Mouse (Mus musculus) hindlimb bud, embryonic 11.5 days (tissue): ENCODE measurements around the gene Acot8.
"Not testable (repeated sequence)": the region's sequence is repeated elsewhere in the genome, so short reads cannot be mapped to it uniquely, and the experiment has no call there.

Experiments used
- DNase-seq: peaks from one replicate; pipeline ENCODE4 v3.0.0-alpha.2; 2012; ENCODE audit warnings: low read depth, low spot score; ENCODE audit errors: extremely low spot score

The Acot8 gene

DNA sequence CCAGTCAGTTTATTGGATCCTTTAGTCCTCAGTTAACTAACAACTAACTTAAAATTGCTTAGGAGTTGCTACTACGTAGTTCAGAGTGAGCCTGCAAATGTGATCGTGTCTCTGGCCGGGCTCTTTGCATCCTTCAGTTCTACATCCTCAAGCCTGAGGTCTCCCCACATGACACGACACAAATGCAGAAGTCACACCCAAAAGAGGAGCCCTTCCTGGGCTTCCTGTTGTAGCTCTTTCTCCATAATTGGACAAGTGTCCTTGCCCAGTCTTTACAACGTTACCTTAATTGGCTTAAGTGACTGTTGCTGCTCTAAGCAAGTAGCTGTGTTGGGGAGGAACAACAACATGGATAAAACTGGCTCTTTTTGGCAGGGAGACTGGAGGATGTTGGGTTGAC is 10.7 kb upstream of the Acot8 start:
- DNase-seq, result no peak

DNA sequence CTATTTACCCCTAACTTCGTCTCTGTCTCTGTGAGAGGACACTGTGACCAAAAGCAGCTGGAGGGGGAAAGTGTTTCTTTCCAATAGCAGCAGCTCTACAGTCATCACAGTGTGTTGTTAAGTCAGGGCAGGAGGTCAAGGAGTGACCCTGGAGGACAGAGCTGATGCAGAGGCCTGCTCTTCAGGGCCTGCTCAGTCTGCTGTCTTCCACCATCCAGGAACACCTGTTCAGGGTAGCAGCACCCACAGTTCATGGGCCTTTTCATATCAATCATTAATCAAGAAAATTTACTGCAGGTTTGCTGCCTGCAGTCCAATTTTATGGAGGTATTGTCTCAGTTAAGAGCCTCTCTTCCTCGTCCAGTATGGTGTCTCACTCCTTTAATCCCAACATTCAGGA is 8.9 kb upstream of the Acot8 start:
- DNase-seq, result no peak

DNA sequence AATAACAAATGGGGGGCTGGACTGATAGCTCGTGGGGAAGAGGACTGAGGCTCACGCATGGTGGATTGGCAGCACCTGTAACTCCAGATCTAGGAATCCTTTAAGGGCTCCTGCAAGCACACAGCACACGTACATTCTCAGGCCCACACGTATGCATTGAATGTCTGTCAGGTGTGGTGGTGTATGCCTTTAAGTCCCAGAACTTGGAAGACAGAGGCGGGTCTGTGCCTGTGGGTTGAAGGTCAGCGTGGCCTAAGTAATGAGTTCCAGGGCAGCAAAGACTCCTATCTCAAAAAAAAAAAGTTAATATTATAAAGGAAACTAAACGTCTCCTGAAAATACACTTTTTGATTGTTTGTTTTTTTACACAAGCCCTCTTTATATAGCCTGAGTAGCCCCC is 1.9 kb upstream of the Acot8 start:
- DNase-seq, result no peak

DNA sequence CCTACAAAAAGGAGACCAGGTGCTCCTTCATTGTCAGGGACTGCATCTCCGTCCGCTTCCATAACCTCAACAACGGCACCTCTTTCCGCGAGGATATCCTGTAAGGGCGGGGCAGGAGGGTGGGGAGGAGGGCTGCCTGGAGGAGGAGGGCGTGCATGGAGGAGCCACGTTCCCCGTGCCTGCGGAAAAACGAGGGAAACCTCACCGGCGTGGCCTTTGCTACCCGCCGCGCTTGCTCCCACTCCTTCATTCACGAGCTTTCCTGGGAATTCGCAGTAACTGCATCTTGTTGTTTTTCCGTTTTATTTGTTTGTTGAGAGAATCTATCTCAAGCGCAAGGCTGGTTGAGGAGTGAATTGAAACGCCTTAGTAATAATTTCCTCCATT is 643 bp upstream of the Acot8 start:
- no peak for DNase-seq

DNA sequence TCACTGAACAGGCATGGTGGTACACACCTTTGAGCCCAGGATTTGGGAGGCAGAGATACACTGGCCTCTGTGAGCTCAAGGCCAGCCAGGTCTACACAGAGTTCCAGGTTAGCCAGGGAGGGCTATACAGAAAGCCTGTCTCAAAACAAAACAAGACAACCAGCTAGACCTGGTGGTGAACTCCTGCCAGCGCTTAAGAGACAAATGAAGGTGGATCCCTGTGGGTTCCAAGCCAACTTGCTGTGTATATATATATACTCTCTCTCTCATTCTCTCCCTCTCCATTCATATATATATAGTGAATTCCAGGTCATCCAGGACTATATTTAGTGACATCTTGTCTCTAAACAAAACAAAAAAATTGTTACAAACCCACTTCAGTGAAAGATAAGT is 765 bp downstream of the Acot8 start:
- no peak for DNase-seq

DNA sequence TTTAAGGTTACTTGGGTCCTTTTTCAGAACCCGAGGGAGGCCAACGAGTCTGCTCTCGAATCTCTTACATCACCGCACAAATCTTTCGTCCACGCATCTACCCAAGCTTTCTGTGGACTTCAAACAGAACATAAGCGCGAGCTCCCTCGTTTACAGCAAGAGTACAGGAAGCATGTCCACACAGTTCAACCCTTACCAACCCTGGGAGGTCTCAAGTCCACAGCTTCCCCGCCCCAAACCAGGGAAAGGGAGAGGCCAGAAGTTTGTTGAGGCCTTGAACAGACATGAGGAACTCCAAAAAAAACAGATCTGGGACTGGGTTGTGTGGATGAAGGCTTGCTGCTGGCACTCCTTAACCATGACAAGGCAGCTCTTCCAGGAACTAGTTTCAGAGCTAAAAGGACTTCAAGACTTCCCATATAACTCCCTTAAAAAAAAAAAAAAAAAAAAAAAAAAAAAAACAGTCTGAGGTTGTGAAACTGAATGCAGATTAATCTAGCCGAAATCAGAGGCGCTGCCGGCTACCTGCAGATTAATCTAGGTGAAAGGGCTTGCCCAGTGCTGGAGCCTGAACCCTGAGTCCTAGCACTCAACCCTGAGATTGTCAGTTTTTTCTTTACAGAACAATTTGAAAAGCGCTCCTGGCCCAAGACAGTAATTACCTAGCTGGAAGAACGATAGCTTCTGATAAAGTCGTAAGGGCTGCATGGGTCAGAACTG is 1.3 kb downstream of the Acot8 start:
- no peak for DNase-seq

DNA sequence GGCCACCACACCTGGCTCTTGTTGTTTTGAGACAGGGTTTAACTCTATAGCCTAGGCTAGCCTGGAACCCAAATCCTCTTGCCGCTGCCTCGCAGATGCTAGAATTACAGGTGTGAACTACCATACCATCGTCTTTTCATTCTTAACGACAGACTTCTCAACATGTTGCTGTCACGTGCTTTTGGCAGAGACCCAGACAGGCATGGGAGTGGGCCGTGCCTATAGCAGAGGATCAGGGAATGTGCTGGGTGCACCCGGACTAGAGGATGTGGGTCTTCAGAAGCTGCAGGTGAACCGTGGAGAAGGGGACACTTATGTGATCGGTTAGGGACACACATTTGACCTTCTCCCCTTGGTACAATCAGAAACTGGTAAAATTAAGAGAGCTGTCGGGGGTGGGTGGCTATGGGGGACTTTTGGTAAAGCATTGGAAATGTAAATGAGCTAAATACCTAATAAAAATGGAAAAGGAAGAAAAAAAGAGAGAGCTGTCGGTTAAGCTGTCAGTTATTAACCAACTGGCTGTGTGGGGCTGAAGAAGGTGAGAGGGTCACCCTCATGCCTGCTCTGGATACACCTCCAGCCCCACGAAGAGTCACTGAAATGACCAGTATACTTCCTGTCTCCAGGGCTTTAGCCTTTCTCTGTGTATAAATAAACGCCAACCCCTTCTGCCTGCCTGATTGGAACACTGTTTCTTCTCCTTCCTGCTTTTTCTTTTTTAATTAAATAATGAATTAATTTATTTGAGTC is 4.3 kb downstream of the Acot8 start:
- no peak for DNase-seq

DNA sequence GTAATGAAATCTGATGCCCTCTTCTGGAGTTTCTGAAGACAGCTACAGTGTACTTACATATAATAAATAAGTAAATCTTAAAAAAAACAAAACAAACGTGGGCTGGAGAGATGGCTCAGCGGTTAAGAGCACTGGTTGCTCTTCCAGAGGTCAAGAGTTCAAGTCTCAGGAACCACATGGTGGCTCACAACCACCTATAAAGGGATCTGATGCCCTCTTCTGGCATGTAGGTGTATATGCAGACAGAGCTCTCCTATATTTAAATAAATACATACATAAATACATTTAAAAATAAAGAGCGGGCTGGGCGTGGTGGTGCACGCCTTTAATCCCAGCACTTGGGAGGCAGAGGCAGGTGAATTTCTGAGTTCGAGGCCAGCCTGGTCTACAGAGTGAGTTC is 6.1 kb downstream of the Acot8 start:
- DNase-seq, result not testable (repeated sequence)

DNA sequence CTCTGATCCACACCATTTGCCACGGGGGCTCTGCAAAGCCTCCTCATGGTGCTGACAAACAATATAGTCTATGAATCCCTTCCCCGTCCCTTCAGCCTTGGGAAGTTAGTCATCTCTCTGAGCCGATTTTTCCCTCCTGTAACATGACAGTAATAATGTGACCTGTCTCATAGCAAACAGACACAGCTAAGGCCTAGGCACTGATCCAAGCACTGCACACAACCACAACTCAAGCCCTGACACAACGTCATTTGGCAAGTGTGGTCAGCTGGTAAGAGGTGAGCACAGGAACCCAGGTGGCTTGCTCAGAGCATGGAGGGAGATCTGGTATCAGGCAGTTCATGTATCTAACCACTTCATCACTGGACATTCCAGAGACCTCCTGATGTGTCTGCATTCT is 8.8 kb downstream of the Acot8 start:
- no peak for DNase-seq

DNA sequence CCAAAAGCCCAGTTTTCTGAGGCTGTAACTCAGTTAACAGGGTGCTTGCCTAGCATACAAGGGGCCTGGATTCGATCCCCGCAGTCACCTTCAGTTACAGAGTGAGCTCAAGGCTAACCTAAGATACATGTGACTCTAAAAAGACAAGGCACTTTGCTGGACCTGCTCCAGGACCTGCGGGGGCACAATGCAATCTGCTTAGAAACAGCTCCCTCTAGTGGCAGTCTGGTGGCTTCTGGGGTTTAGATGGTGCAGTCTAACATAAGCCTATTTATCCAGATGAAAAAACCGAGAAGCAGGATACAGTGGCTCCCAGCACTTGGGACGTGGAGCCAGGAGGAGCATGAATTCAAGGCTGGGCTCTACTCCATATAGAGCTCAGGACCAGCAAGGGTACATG is 10.4 kb downstream of the Acot8 start:
- peak; percentile 70 for DNase-seq

DNA sequence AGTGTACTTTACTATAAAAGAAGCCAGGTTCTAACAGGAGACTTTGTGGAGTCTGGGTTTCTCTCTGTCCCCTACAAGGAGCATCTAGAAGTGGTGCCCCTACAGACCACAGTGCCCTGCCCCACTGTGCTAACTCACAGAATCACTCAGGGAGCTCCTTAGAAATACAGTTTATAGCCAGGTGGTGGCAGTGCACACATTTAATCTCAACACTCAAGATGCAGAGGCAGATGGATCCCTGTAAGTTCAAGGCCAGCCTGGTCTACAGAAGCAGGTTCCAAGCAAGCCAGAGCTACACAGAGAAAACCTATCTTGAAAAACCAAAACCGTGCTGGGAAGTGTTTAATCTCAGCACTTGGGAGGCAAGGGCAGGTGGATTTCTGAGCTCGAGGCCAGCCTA is 10.9 kb downstream of the Acot8 start:
- DNase-seq, result no peak

DNA sequence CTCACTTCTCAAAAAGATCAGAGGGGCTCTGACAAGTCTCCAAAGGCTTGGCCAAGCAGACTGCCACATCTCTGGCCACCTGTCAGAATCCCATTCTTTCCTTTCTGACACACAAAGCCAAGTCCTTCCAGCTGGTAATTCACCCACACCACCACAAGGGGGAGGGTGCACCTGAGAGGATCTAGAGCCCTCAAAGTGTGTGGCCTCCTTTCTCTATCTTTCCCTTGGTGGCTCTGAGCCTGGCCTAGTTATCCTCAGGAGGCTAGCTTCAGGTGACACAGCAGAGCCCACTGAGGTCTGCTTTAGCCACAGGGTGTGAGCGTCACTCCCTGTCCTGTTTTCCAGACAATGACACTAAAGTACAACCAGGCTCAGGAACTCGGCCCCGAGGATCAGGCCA is 11.4 kb downstream of the Acot8 start:
- DNase-seq, result no peak

DNA sequence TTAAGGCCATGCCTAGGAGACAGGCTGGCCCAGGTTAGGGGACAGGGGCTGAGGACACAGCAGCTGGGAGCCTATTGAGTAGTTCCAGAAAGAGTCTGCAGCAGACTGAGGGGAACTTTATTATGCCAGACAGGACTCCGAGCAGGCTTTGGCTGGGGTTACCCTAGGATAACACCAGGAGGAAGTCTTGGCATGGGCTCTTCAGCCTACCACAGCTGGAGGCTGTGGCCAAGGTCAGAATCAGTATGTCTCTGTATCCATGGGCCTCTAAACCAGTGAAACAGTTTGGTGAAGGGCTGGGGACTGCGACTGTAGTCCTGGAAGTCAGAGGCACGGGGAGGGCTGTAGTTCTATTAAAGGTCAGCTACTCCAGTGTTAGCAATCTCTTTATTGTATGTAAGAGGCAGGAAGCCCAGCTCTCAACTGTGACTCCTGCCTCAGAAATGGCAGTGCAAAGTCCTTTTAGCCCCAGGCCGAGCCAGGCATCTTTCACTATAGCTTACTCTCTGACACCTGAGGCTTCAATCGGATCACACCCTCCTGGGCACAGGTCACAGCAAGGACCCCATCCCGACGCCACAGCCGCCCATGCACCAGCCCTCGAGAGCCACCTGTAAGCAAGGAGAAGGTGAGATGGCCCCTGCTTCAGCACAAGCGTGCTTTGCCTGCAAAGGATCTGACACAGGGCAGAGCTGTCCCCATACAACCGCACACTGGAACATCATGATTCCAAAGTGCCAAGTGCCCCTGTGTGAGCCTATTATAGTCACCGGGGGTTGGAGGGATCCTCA is 12.1 kb downstream of the Acot8 start:
- no peak for DNase-seq

DNA sequence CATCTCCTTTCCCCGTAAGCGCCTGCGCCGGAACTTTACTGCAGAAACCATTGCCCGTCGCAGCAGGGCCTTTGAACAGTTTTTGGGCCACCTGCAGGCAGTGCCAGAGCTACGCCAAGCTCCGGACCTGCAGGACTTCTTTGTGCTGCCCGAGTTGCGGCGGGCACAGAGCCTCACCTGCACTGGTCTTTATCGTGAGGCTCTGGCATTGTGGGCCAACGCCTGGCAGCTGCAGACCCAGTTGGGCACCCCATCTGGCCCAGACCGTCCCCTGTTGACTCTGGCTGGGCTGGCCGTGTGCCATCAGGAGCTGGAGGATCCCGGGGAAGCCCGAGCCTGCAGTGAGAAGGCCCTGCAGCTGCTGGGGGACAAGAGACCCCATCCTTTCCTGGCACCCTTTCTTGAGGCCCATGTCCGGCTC is 12.8 kb downstream of the Acot8 start:
- no peak for DNase-seq

DNA sequence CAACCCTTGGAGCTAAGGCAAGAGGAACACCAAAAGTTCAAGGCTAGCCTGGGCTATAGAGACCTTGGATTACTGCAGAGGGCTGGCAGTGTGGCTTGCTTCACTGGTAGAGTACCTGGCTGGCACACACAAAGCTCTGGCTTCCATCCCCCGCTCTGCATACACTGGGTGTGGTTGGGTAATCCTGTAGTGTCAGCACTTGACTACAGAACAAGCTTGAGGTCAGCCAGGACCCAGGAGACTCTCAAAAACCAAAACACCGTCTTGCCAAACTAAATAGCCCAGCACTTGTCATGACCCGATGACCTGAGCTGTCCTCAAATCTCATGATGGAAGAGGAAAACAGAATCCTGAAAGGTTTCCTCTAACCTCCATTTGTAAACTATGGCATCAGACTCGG is 14.2 kb downstream of the Acot8 start:
- no peak for DNase-seq

DNA sequence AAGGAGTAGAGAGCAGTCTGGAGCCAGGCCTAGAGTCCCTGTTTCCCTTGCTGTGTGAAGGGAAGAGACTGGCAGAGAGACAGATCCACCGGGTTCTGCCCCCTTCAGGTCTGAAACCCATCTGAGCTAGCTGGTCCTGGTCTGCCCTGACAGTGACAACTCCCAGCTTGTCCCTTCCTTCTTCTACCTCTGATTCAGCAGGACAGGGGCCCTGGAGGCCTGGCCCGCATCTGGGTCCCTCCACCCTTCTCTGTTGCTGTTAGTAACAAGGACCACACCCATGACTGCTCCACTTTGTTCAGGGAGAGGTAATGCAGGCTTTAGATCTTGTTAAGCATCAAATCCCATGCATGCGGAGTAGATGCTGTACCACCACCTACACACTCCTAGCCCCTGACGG is 16.3 kb downstream of the Acot8 start:
- DNase-seq, result no peak

DNA sequence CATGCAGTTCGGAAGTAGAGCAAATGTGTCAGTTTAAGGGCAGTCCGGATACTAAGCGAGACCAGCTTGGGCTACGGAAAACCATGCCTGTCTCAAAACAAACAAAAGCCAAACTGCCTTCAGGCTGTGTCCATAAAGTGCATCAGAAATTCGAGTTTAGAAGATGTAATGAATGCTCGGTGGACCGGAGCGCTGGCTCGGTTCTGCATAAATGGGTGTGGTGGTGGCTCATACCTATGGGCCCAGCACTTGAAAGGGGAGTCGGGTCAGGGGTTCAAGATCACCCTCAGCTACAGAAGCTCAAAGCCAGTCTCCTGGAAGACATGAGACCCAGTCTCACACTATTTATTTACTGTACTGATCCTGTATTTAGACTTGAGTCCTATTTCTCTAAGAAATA is 16.9 kb downstream of the Acot8 start:
- DNase-seq, result no peak

DNA sequence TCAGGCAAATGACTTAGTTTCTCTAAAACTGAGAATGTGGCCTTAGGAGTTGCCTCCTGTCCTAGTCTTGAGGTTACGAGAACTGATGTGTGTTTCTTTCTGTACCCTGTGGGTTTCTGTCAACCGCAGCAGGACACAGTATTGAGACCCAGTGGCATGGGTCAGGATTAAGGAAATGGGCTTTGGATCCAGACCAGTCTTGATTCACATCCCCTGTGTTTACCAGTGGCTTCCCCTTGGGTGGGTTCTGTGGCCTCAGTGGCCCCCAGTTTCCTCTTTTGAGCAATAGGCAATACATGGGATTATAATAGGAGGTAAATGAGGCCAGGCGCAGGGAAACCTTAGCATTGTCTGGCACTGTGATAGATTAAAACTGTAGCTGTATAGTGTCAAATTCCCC is 17.6 kb downstream of the Acot8 start:
- DNase-seq, result no peak

DNA sequence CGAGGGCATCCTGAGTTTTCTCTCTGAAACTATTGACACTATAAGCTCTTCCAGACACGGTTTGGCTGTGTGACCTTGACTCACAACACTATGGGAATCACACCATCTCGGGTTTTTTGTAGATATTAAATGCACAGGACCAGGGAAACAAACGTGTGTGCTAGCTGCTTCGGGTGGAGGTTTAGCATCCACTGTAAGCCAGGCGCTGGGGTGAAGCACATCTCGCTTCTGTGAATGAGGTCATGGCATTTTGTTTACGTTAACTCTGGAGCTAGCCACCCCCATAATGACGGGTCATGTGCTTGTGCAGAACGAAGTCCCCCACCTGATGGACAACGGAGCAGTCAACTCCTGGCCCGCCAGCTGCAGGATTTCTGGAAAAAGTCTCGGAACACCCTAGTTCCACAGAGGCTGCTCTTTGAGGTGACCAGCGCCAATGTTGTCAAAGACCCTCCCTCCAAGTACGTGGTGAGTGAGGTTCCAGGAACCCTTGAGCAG is 18.2 kb downstream of the Acot8 start:
- DNase-seq, result no peak

DNA sequence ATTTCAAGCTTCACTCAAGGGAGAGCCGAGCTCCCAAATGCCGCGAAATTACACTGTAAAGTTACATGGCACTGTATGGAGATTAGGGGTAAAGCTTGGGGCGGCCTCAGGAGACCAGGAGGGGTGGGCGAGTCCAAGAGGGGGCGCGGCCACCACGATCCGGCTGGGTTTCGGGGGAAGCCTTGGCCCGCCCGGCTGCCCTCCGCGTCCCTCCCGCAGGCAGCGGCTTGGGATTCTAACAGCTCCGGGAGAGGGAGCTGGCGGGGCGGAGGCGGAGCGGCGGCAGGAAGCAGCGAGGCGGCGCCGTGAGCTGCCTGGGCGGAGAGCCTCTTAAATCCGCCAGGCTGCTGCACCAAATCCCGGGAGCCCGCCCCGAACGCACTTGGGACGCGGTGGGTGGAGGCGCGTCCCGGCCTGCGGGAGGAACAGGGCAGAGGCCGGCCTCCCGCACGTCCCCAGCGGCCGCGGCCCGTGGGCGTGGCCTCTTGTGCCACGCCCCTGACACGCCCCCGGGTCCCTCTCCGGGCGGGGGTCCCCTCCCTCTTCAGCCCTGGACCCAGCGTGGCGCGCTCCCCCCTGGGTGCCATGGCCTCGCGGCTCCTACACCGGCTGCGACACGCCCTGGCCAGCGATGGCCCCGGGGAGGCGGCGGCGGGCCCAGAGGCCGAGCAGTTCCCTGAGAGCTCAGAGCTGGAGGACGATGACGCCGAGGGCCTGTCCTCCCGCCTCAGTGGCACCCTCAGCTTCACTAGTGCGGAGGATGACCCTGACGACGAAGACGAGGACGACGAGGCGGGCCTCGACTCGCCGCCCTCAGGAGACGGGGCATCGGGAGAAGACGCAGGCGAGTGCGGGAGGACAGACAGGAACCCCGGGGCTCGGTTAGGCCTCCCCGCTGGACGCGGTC is 18.9 kb downstream of the Acot8 start, which contains the start of gene Snx21:
TSS of gene Snx21 (plus strand) at position 343 of the 907 bp plus-strand sequence.
- DNase-seq, result no peak
